Mouse (Mus musculus): ENCODE results near the gene Ube3b. TPM values are rescaled to one million over a fixed set of nuclear protein-coding genes. Genes with fewer than 3 reads are reported as not detected.

Ube3b gene
- 10 to 100 TPM; 98.2 to 98.3 TPM for total RNA-seq (2021)
- long read RNA-seq, experiment 1, full-length matches to known transcripts = 35 of 67 reads
- long read RNA-seq, experiment 1, partial matches to known transcripts = 28 of 67 reads
- long read RNA-seq, experiment 1, other reads (novel, unspliced or antisense) = 4 of 67 reads
- long read RNA-seq, experiment 2, full-length matches to known transcripts = 11 of 25 reads
- long read RNA-seq, experiment 2, partial matches to known transcripts = 14 of 25 reads
- long read RNA-seq, experiment 2, other reads (novel, unspliced or antisense) = 0 of 25 reads

- peak; percentile 90 for DNase-seq
Observed at GRCm38 (mm10) chr5:114380209-114381012, at the start of gene Ube3b, which contains the start of gene Kctd10. Gene Ube3b, plus strand, starts transcription at chr5:114380607. Gene Kctd10, minus strand, starts transcription at chr5:114380508.

GRCm38 (mm10) chr5:114342996-114343395 is 37.4 kb upstream of the Ube3b start:
- no peak for DNase-seq

DNA sequence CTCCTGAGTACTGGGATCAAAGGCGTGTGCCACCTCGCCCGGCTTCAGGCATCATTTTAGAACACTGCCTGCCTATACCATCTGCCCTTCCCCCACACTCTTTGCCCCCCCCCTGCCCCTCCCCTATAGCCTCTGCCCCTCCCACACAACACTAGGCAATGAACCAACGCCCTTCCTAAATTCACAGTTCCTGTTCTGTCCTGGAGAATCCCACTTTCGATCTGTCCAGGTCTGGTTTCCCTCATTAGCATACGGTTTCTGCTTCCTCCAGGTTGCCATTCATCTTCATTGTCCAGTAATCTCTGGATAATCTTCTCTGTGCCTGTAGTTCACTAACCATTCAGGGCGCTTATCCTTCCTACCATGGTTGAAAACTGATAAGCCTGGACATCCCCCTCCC is 36.8 kb upstream of the Ube3b start:
- no peak for DNase-seq

DNA sequence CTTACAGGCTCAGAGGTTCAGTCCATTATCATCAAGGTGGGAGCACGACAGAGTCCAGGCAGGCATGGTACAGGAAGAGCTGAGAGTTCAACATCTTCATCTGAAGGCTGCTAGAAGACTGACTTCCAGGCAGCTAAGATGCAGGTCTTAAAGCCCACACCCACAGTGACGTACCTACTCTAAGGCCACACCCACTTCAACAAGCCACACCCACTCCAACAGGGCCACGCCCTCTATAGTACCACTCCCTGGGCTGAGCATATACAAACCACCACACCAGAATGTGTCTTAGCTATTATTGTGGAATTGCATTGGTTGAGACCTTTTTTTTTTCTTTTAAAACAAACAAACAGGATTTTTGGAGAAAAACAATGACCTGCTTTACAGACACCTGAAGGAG is 34.9 kb upstream of the Ube3b start:
- DNase-seq = no peak

DNA sequence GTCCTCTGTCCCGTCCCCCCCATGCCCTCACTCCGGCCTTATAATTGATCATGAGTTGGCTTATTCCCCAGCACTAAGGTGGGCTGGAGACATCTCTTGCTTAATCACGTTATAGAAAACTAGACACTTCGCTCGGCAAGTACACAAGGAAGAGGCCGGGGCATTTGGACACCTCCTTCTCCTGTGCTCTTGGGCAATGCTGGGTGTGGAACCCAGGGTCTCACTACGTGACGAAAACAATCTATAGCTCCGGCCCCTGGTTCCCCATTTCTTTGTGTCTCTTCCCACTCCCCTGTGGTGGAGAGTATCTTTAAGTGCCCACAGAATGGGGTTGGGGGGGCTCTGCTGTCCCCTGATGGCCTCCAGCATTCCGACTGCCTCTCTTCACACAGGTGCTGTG is 33.4 kb upstream of the Ube3b start:
- no peak for DNase-seq

GRCm38 (mm10) chr5:114351490-114351889 is 28.9 kb upstream of the Ube3b start:
- DNase-seq = no peak

DNA sequence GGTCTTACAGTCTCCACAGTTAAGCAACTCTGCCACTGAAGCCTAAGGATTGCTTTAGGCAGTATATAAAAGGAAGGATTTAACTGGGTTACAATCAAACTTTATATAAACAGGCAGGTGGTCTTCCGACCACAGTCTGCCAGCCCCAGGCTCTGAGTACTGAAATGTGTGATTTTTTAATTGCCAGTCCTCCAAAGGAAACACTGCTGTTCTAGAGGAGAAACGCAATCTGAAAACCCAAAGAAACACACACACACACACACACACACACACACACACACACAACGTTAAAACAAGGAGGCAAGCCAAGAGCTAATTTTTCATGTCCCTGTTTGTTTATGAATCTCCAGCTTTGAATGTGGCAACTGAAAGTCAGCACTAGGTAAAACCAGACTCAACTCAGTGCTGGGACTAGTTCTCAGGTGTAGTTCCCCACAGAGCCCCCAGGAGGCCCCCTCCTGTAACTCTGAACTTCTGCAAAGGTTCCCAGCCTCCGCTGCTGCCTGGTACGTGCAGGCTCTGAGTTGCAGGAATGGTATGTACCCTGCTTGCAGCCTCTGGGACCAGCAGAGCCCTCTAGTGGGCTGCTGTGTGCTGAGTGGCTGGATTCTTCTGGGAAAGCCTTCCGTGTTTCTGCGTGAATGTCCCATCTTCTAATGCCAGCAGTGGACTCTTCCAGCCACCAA is 24.0 kb upstream of the Ube3b start:
- DNase-seq = peak; percentile 82 to 88

GRCm38 (mm10) chr5:114356936-114357751 is 23.3 kb upstream of the Ube3b start:
- DNase-seq = peak in 1 of 2 experiments; percentile 47

DNA sequence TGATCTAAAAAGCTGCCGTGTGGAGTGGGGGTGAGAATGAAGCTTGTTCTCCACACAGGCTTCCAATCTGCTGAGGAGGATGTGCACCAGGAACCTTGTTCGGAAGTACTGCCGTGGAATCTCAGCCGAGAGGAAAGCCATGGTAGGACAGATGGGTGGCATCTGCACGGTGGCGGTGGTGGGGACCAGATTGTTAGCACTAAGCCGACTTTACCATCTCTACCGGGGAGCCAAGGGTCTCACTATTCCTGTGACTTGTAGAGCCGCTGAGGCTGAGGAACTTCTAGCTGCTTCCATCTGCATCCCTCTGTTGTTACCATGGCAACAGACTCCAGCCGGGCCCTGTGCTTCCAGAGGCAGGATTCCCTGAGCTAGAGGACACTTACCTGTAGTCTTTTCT is 21.6 kb upstream of the Ube3b start:
- no peak for DNase-seq

- DNase-seq = no peak
Observed at GRCm38 (mm10) chr5:114359586-114359985, 20.8 kb upstream of the Ube3b start.

DNA sequence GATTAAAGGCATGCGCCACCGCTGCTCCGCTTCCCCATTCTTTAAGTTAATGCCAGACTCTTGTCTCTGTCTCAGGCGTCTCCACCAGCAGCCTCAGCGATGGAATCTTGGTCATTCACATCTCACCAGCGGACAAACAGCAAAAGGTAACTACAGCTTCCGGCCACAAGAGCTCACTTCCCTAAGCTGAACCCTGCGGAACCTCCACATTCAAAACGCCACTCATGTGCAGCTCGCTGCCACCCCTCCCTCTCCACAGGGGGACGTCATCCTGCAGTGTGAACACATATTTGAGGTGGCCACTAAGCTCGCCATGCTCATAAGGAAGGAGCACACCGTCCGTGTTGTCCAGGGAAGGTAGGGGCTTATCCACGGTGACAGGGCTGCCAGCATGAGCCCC is 19.4 kb upstream of the Ube3b start:
- DNase-seq = no peak

DNA sequence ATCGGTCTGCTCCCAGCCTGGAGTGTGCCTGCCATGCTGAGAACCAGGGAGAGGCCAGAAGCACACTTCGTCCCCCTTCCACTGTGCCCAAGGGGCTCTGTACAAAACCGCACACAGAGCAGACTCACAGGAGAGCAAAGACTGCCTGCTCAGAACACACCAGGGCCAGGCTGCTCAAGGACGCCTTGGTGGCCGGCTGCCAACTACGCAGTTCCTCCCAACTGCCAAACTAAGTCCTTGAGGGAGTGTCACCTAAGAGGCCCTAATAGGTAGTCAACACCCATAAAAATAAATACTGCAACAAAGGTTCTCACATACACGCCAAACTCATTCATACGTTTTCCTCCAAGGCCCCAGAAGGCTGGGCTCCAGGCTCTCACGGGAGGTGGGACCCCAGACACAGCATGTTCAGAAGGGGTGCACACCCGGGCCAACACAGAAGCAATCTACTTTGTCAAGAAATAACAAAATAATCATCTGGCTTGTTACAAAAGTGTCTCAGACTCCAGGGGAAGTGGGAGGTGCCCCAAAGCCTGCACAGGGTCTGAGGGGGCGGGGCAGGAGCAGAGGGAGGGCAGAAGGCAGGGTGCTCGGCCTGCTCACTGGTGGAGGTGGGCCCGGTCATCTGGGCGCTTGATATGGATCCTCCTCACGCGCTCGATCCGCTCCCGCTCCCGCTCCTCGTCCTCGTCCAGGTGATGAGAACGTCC is 15.2 kb upstream of the Ube3b start:
- DNase-seq = peak; percentile 51 to 63

DNA sequence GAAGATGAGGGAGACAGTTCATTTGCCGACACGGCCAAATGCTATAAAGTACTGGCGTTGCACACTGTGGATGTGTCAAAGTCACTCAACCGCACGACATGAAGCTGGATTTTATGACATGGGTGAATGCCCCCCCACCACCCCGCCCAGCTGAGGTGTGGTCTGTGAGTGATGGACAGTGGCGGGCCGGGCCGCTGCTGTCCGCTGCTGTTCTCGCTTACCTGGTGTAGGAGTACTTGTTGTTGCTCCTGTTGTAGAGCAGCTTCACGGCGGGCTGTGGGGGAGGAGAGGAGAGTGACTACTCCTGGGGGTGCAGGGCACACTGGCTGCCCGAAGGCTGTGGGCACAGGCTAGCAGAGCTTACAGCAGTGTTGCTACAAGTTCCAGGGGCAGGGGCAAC is 12.3 kb upstream of the Ube3b start:
- DNase-seq = no peak

GRCm38 (mm10) chr5:114368803-114369496 is 11.5 kb upstream of the Ube3b start:
- DNase-seq = no peak

DNA sequence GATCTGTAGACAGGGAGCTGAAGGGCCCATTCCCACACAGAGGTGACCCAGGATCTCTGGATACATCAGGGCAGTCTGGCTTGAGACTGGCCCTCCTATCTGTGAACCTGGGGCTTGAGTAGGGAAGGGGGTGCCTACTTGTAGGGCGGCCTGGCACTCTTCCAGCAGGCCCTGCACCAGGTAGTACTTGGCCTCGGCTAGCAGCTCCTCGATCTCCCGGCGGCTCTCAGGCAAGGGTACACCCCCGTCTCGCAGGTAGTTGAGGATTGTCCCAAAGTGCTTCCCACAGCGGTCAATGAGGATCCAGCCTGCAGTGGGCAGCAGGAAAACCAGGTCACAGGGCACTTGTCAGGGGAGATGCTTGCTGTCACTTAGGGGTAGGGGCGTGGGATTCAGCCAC is 10.5 kb upstream of the Ube3b start:
- DNase-seq = no peak

DNA sequence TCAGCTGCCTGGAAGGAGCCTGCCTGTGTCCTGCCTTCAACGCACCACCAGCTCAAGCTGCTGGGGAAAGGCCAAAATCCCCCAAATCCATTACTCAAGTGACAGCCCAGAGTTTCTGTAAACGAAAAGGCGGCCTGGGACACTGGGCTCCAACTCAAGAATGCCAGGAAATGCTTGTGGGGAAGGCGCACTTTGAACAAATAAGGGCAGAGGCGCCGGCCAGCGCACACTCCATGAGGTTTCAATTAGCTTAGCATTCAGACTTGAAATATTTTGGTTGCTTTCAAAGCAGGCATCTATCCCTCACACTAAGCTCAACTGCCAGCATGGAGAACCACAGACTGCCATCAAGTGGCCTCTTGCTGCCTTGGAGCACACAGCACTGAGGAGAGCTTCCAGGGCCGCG is 10.0 kb upstream of the Ube3b start:
- peak; percentile 68 to 83 for DNase-seq

- no peak for DNase-seq
Observed at GRCm38 (mm10) chr5:114371331-114371730, 9.1 kb upstream of the Ube3b start.

DNA sequence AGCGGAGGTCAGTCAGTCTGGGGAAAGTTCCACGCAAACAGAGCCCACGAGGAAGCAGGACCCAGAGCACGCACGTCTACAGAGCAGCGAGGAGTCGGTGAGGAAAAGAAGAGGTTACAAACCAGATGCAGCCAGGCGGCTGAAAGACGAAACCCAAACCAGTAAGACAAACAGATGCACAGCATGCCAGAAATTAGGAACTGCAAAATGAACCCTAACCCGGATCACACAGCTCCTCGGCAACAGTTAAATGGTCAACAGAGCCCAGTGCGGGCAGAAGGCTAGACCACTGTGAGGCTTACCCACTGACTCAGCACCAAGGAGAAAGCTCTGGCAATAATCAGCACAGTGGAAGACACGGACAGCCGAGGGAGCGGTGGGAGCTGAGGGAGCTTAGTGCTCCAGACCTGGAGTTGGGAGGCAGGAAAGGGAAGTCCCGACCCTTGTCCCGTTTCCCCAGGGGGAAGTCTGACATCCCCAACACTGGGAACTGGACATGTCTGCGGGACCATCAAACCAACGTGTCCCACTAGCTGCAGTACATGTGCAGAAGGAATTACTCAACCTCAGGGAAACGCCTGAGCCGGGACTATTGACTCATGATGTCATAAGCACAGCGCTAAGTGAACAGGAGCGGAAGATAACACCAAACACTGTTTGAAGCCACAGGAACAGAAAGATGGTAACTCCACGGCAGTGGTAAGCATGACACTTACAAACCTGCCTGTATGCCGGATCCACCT is 8.5 kb upstream of the Ube3b start:
- DNase-seq = peak in 1 of 2 experiments; percentile 41

- no peak for DNase-seq
Observed at GRCm38 (mm10) chr5:114372565-114372964, 7.8 kb upstream of the Ube3b start.

- DNase-seq = peak; percentile 62 to 68
Observed at GRCm38 (mm10) chr5:114373174-114373573, 7.2 kb upstream of the Ube3b start.

All from heart, adult 18-20 months (tissue).